Mouse (Mus musculus) induced T-regulatory cell, adult 2 months (primary cell): ENCODE data around the gene Lzts3.

Source experiments
- DNase-seq: peaks from one replicate; pipeline ENCODE4 v3.0.0-alpha.2; 2012; ENCODE audit warnings: low read depth

Gene Lzts3

DNA sequence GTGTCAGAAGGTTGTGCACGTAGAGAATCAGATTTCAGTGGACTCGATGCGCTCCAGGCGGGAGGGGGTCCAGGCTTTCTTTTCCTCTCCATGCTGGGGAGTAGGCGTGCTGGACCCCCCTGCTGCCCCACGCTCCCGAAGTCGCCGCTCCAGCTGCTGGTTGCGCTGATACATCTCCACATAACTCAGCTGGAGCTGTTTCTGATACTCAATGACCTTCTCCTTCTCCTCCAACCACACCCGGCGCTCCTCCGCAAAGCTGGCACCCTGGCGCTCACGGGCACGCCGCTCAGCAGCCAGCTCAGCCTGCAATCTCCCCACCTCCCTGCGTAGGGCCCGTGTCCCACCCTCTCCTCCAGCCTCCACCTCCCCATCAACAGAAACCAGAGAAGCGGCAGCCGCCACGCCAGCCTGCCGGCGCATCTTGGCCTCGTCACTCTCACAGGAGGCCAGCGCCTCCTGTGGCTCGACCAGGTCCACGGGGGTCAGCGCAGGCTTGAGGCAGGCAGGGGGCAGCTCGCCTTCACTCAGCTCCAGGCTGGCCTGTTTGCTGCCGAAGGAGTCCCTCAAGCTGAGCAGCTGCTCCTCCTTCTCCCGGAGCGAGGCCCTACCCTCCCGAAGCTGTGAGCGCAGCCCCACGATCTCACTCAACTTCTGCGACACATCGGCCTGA is 7.7 kb downstream of the Lzts3 start:
- DNase-seq, result peak; percentile 40

DNA sequence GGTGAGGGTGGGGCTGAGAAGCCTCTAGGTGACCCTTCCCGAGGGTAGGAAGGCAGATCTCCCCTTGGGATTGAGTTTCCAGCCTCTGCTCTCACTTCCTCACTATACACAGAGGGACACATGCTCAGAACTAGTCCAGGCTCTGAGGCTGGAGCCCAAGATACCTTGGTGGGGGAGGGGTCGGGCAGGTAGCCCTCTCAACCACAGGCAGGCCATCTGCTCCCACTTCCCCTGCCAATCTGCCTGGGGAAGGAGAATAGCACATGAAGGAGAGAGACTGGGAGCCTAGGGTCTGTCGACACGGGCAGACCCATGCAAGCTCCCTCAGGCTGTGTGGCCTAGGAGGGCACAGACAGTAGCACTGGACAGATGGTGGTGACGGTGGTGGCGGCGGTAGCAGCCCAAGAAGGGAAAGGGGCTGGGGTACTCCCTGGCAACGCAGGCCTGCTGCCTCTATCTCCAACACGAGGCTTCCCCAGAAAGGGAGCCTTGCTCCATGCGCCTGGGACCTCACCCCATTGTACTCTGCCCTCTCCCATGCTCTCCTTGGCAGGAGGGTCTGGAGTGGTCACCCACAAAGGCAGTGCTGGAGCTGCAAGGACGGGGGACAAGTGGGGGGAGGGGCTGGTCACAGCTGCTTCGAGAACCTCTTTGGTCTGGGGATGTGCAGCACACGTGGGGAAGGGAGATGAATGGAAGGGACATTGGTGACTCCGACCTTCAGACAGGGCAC is 8.4 kb downstream of the Lzts3 start:
- DNase-seq, result peak; percentile 13

DNA sequence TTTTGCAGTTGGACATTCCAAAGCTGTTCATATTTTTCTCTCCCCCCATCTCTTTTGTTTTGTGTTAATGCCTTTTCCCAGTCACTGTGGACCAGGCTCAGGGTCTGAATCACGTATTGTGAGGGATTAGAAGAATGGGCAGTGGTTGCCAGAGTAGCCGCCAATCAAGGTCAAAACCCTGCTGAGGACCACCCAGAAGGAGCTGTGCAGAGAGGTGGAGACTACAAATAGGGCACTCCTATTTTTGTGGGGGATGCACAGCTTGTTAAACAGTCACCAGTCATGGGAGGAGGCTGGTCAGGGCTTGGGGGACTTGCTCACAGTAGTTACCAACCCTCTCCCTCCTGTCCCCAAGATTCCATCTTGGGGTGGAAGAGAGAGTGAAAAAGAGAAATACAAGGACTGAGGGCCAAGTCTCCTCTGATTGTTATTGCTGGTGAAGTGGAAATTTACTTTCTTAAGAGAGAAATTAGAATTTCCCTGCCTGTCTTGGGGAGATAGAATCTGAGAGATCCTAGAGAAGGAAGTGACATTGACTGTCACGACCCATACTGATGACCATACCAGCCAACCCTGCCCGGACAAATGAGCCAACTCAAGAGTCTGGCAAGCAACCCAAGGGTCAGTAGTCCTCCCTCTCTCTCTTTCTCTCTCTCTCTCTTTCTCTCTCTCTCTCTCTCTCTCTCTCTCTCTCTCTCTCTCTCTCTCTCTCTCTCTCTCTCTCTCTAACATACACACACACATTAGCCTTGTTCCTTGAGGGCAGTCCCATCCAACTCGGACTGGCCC is 9.5 kb downstream of the Lzts3 start:
- no peak for DNase-seq

DNA sequence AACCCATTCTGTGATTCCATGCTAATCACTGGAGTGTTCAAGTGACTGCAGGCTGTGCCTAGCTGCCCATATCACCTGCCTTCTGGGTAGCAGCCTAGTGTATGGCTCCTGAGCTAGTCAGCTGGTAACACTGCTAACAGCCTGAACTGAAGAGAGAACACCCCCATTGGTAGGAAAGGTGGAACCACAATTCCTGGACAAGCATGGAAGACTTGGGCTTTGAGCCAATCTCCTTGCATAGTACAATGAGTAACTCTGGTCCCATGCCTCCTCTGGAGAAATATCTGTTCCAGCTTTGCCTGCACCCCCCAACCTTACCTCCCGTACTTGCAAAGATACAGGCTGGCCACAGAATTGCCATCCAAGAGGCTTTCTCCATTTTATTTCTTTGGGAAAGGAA is 10.2 kb downstream of the Lzts3 start:
- DNase-seq, result no peak

DNA sequence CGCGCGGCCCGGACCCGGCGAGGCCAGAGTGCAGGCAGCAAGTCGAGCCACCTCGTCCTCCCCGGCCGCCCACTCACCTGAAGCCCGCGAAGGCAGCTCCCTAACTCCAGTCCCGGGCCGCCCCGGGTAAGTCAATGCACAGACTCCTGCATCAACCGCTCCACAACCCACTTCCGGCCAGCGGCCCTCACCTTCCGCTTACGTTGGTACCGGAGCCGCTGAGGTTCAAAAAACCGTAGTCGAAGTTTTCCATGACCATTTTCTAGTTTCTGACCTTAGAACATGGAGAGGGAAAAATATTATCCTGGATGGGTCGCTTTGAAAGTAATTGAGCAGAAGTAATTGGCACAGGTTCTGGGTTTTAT is 12.8 kb downstream of the Lzts3 start, which contains the start of the genes Fastkd5 and Ubox5:
TSS of gene Fastkd5 (minus strand) at position 189 of the 365 bp plus-strand sequence.
TSS of gene Ubox5 (minus strand) at position 200 of the 365 bp plus-strand sequence.
- DNase-seq, result peak; percentile 93

DNA sequence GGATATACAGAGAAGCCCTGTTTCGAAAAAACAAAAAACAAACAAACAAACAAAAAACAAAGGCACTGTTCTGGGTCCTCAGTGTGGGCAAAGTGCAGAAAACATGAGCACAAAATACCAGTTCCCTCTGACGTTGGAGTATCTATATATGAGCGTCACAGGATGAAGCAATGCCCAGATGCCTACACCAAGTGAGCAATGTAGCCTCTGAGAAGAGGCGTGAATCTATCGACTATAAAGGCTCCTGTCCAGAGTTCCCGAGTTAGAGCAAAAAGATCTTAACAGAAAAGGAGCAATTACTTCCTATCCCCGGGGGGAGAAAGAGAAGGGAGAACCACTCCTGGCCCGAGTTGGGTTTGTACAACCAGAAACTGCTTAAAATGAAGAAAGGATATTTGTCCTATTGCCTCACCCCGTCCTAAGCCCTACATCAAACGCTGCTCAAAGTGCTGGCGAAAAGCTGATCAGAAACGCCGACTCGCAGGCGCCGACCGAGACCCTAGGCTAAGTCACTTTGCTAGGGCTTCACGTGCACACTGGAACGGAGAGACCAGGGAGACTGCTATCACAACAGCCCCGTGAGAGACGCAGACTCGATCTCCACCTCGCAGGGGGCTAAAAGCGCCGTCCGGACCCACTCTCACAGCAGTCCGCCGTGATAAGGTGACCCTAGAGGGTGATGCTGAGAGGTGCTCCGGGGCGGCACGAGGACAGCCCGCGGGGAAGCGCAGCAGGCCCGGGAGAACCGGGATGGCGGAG is 13.3 kb downstream of the Lzts3 start:
- peak; percentile 69 for DNase-seq

DNA sequence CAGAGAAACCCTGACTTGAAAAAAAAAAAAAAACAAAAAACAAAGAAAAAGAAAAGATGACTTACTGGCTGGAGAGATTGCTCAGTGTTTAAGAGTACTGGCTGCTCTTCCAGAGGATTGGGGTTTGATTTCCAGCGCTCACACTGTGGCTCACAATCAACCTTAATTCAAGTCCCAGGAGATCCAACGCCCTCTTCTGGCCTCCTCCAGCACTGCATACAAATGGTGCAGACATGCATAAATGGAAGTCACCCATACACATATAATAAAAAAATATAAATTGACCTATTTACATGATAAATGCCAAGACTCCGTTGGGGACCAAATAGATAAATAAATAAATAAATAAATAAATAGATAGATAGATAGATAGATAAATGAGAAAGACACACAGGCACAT is 14.2 kb downstream of the Lzts3 start:
- peak; percentile 65 for DNase-seq

DNA sequence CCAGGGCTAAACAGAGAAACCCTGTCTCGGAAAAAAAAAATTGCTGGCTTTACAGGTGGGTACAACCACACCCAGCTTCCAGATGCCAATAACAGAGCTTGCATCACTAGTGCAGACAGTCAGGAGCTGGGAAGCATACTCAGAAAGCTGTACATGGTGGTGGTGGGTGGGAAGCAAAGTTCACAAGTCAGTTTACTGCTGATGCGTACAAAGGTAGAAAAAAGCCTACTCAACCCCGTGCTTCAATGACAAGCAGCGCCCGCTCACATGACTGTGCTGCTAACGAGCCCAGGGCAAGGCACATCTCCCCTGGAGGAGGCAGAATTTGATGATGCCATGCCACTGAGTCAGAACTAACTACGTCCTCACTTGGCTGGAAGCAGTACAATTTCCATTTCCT is 23.6 kb downstream of the Lzts3 start:
- no peak for DNase-seq

DNA sequence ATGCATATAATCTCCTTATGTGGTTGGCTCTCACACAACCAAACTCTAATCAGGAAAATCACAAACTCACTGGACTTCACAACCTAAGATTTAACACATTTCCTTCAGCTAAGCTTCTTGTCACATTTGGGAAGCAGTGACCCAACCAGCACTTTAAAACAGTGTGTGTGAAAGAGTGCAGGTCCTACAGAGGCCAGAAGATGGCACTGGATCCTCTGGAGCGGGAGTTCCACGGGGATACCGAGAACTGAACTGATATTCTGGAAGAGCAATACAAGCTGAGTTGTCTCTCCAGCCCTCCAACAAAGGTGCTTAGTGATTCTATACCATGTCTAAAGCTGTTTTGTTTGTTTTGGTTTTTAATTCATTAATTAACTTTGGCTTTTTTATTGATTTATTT is 29.5 kb downstream of the Lzts3 start:
- DNase-seq, result peak; percentile 24

DNA sequence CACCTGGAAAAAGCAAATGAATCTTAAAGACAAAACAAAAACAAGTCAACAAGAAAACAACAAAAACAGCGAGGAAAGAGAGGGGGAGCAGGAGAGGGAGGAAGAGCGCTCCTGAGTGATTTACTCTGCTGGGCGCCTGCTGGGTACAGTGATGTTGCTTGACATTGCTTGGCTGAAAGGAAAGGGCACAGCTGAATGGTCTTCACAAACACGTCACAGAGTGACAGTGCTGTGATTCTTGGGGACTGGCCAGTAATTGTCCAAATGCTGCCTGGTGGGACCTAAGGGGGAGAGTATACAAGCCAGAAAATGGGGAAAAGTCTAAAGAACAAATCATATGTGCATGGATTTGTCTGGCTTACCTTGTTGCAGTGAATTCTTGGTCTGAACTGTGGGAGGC is 40.4 kb downstream of the Lzts3 start:
- DNase-seq, result no peak

DNA sequence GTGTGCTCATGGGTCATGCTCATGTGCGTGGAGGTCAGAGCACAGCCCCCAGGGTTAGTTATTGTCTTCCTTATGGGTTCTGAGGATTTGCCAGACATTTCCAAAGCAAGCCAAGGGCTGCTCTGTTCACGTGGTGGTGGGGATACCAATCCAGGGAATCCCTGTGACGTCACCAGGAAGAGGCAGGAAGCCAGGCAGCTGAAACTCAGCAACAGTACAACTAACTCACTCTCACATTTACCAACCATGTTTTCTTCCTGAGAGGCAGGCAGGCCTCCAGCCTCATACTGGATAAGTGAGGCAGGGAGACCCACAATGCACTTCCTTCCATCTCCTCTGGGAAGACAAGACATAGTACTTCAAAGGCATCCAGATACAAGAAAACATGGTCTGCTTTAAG is 44.2 kb downstream of the Lzts3 start:
- no peak for DNase-seq

DNA sequence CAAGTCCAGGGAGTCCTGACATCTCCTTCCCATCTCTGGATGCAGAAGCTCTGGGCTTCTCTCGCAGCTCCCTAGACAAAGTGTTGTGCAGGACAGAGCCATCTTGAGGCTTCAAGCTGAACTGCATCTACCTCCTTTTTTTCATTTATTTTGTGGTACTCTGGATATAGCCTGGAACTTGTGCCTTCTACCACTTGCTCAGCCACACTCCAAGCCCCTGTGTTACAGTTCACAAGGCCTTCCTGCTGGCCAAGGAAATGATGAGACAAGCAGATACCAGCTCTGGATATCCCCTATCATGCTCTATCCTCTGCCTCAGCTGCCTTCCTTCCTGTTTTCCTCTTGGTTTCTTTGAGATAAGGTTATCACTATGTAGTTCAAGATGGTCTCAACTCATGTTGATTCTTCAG is 45.0 kb downstream of the Lzts3 start:
- peak; percentile 36 for DNase-seq

DNA sequence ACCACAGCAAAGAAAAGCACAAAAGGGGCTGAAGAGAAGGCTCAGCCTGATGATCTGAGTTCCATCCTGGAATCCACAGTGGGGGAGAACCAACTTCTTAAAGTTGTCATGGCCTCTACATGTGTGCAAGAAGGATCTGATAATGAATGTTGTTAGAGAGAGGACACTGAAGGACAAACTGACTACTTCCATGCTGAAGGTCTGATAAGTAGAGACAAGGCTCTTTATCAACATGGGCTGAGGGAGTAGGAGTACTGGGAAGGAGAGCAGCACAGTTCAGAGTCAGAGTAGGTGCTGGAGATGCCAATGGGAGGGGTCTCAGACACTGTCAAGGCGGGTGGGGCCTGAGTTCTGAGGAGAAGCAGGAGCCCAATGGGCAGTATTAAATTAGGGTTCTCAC is 47.0 kb downstream of the Lzts3 start:
- no peak for DNase-seq

DNA sequence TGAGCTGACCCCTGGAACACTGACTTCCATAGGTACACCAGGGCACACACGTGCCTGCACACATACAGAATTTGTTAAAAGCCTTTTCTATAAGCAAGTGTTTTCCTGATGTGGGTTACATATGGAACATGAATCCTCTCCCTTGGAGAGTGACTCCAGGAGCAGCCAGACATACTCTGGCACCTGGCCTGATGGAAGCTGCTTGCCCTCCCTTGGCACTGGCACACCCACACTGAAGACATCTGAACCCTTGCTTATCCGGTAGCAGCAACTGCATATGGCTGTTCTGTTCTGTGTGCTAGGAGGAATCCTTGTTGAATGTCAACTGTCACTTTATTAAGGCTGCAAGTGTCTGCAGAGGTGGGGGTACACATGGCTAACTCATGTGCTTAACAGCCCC is 51.6 kb downstream of the Lzts3 start:
- DNase-seq, result no peak

DNA sequence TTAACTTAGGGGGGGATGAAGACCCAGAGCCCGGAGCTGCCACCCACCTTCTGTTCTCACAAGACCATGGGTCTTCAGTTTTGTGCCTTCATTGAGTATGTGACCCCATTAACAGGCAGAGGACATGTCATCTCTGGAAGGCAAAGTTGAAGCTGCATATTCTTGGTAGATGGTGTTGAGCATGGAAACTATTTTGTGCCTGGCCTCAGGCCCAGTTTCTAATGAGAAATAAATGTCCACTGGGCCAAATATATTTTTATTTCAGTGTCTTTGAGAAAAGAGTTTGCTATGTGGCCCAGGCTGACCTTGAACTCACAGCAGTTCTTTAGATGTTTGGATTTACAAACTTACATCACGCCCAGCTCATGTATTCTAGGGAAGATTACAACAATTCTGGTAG is 52.8 kb downstream of the Lzts3 start:
- no peak for DNase-seq

DNA sequence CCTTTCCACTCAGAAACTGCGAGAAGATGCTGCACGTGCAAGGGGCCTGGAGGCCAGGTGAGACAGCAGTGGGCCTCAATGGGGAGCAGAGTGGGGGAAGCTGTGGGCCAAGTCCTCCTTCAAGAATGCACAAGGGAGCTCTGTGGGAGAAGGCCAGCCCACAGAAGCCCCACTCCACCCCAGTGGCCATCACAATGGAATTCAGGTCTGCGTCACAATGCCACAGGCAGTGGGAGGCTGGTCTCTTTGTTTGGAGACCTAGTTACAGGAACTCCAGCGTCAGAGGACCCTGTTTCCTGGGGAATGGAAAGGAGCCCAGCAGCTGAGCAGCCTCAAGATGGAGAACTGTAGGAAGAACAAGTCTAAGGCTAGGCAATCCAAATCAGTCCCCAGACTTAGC is 53.4 kb downstream of the Lzts3 start:
- DNase-seq, result no peak

DNA sequence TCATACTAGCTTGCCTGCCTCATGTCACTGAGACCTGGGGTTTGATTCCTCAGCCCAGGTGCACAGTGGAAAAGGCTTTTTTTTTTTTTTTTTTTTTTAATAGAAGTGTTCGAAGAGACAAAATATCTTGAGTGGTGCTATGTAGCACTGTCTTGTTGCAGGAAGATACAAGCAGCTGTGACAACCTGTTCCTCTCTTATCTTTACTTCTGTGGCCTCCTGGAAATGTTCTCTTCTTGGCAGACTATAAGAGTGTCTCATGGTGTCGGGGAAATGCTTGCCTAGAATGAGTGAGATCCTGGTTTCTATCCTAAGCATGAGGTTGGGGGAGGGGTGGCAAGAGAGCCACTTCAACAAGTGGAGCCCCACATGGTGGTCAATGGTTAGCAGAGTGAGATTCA is 54.2 kb downstream of the Lzts3 start:
- no peak for DNase-seq

DNA sequence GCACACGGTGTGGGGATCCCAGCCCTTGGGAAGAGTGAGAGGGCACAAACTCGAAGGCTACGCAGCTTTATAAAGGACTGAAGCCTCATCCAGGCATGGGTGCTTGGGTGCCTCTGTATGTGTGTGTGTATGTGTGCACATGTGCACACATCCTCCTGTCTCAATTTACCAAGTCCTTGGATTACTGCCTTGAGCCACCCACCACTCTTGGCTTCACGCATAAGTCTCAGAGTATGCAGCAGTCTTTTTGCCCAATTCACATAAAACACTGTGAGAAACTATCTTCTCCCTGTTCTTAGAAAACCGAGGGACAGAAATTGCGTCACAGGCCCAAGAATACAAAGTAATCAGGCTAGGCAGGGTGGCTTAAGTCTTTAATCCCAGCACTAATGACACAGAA is 56.6 kb downstream of the Lzts3 start:
- DNase-seq, result no peak

DNA sequence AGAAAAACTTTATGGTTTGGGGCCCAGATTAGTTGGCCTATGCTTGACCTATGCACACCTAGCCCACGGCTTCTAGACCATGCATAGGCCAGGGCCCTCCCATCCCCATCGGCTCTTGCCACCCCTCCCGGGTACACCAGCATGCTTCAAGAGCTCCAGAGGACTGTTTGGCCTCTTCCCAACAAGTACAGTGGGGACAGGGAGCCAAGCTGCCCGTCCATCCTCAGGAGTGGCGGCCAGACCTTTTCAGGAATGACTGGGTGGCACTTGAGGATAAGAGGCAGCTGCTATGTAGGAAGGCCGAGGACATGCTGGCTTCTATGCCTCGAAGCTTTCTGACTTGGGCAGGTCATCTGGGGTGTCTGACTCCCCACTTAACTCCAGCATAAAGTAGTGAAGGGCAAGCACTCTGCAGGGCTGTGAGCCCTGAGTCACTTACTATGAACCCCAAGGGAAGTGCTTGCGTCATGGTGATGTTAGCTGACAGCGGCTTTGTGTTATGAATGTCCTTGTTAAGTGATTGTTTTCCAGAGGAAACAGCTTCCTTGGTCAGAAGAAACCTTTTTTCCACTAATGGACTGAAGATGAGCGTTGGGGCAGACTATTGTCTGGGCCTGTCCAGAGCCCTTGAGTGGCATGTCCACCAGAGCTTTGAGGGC is 58.6 kb downstream of the Lzts3 start:
- no peak for DNase-seq
